Mouse (Mus musculus): Measurements from ENCODE around the gene 5830473C10Rik. TPM values are rescaled to one million over a fixed set of nuclear protein-coding genes. Genes with fewer than 3 reads are reported as not detected.
"Not testable (repeated sequence)": the region's sequence is repeated elsewhere in the genome, so short reads cannot be mapped to it uniquely, and the experiment has no call there.

The 5830473C10Rik gene
- polyA plus RNA-seq, 1 experiment from 2014 or later, result not detected

DNA sequence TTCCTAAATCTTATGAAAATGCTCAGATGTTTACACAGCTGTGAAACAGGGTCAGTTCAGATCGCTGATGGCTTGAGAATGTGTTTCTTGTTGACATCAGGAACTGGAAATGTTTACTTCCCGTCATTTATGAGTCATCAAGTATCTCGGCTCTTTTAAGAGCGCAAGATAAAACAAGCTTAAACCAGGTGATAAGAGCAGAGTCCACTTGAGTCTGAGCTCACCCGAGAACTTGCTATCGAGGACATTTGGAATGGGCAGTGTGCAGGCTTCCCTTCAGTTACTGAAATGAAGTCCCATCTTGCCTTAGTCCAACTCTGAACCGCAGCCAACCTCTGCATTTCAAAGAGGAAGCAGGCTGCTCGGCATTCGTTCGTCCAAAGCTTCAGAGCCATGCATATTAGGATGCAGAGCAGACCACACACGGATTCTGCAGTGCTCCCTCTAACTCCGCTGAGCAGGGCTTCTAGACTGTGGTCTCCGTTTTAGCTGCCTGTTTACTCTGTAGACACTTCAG is 42.6 kb downstream of the 5830473C10Rik start:
- no peaks in the 10 kb centered on the region for H3K9me3 ChIP-seq (ENCODE audit: control insufficient read depth, low read length)
- H3K4me1 ChIP-seq (ENCODE audit: control insufficient read depth, insufficient read depth, low read length), result no peaks in the 10 kb centered on the region
- no peaks in the 10 kb centered on the region for H3K27me3 ChIP-seq (ENCODE audit: control insufficient read depth, insufficient read depth, low read length)
- H3K27ac ChIP-seq (replicated peaks; ENCODE audit: low read depth, low read length), result no peak overlapping the region
- no peak overlapping the region for H3K4me2 ChIP-seq (ENCODE audit: low read length)
- ATAC-seq (ENCODE audit: low FRiP score, low TSS enrichment) (no peak), DNase-seq (peak; percentile 24)
- no peak overlapping the region for H3K9ac ChIP-seq (replicated peaks; ENCODE audit: low read length)
- no peaks in the 10 kb centered on the region for H3K36me3 ChIP-seq (ENCODE audit: control insufficient read depth, insufficient read depth, low read length)
- WGBS, result 70% methylated on average over 13 of the region's 13 CpGs
- no peak overlapping the region for H3K4me3 ChIP-seq (replicated peaks; ENCODE audit: low read depth, low read length)

DNA sequence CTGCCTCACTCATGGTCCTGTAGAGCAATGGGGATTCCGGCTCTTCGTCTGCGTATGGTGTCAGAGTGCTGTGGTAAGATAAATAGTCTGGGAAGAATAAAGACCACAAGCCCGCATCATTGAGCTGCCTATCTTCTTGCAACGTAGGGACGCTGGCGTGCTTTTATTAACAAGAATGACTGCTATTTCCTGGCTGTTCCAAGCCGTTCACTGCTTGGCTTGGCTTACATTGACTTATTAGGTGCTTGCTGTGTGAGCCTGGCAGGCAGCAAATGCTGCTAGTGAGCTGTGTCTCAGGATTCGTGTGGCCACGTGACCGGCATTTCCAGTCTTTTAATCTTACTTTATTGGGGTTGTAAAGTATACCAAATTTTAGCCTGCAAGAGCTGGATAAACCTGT is 48.0 kb downstream of the 5830473C10Rik start:
- no peak overlapping the region for H3K9ac ChIP-seq (replicated peaks; ENCODE audit: low read length)
- no peak overlapping the region for H3K27ac ChIP-seq (replicated peaks; ENCODE audit: low read depth, low read length)
- H3K4me1 ChIP-seq (ENCODE audit: control insufficient read depth, insufficient read depth, low read length), result no peaks in the 10 kb centered on the region
- no peak overlapping the region for H3K4me3 ChIP-seq (replicated peaks; ENCODE audit: low read depth, low read length)
- H3K9me3 ChIP-seq (ENCODE audit: control insufficient read depth, low read length), result no peaks in the 10 kb centered on the region
- DNase-seq (no peak), ATAC-seq (ENCODE audit: low FRiP score, low TSS enrichment) (no peak)
- H3K27me3 ChIP-seq (ENCODE audit: control insufficient read depth, insufficient read depth, low read length), result no peaks in the 10 kb centered on the region
- 86% methylated on average over 11 of the region's 11 CpGs for WGBS
- no peaks in the 10 kb centered on the region for H3K36me3 ChIP-seq (ENCODE audit: control insufficient read depth, insufficient read depth, low read length)
- no peak overlapping the region for H3K4me2 ChIP-seq (ENCODE audit: low read length)

DNA sequence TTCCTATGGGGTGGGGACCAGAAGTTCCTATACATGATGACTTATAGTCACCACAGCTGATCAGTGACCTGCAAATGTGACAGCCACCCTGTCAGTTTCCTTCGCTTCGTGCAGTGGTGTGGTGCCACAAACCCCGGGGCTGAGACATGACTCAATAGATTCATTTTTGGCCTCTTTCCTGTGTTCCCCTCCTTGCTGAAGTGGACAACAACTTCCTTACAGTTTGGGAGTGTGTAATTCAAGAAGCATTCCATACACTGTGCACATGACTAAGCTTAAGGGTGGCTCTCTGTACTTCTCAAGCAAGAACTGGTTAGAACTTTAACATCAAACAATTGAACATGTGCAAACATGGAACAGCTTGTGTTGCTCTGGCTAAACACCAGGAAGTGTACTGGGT is 50.5 kb downstream of the 5830473C10Rik start:
- Histone ChIP-seq H3K9me3 (ENCODE audit: control insufficient read depth, low read length) (no peaks in the 10 kb centered on the region), H3K27me3 (ENCODE audit: control insufficient read depth, insufficient read depth, low read length) (no peaks in the 10 kb centered on the region), H3K4me3 (replicated peaks; ENCODE audit: low read depth, low read length) (no peak overlapping the region), H3K27ac (replicated peaks; ENCODE audit: low read depth, low read length) (no peak overlapping the region), H3K4me1 (ENCODE audit: control insufficient read depth, insufficient read depth, low read length) (no peaks in the 10 kb centered on the region), H3K4me2 (ENCODE audit: low read length) (no peak overlapping the region), H3K9ac (replicated peaks; ENCODE audit: low read length) (no peak overlapping the region), H3K36me3 (ENCODE audit: control insufficient read depth, insufficient read depth, low read length) (no peaks in the 10 kb centered on the region)
- no peak for DNase-seq
- WGBS, result 93% methylated on average over 3 of the region's 3 CpGs
- ATAC-seq (ENCODE audit: low FRiP score, low TSS enrichment), result no peak

DNA sequence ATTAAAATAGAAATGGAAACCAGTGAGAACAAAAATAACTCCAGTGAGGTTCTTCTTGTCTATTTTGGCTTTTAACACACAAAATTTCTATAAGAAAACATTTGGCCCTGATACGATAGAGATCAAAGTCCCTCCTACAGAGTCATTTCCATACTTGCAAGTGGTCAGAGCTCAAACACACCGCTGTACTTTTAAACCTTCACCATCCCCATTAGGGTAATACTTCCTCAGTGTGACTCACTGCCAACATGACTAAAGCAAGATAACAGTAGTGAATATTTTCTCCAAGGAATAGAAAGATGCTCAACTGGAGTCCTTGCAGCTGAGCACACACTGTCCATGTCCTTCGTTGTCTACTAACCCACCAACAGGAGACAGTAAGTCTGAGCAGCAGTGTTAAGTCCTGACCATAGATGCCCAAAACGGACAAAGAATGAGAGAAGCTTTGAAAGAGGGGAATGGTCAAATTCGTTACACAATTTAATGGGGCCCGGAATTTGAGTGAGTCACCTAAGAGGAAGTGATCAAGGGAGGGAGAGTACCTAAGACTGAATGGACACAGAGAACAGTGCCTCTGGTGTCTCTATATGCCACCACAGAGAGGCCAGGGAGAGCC is 51.2 kb downstream of the 5830473C10Rik start:
- Histone ChIP-seq H3K9me3 (ENCODE audit: control insufficient read depth, low read length) (no peaks in the 10 kb centered on the region), H3K4me3 (replicated peaks; ENCODE audit: low read depth, low read length) (no peak overlapping the region), H3K27me3 (ENCODE audit: control insufficient read depth, insufficient read depth, low read length) (no peaks in the 10 kb centered on the region), H3K4me1 (ENCODE audit: control insufficient read depth, insufficient read depth, low read length) (no peaks in the 10 kb centered on the region), H3K36me3 (ENCODE audit: control insufficient read depth, insufficient read depth, low read length) (no peaks in the 10 kb centered on the region), H3K27ac (replicated peaks; ENCODE audit: low read depth, low read length) (no peak overlapping the region), H3K4me2 (ENCODE audit: low read length) (no peak overlapping the region), H3K9ac (replicated peaks; ENCODE audit: low read length) (no peak overlapping the region)
- ATAC-seq (ENCODE audit: low FRiP score, low TSS enrichment) (no peak), DNase-seq (no peak)
- WGBS, result 85% methylated on average over 6 of the region's 6 CpGs

DNA sequence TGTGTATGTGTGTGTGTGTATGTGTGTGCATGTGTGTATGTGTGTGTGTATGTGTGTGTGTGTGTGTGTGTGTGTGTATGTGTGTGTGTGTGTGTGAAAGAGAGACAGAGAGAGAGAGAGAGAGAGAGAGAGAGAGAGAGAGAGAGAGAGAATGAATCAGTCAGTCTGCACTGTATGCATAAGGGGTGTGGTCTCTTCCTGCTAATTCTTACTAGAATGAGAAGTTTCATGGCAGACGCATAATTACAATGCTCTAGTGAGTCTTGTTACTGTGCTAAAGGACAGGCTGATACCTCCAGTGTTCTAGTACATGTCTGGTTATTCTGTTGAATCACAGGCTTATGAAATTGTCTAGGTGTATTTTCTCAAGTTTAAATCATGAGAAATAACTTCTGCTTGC is 51.8 kb downstream of the 5830473C10Rik start:
- ATAC-seq (ENCODE audit: low FRiP score, low TSS enrichment), result not testable (repeated sequence)

DNA sequence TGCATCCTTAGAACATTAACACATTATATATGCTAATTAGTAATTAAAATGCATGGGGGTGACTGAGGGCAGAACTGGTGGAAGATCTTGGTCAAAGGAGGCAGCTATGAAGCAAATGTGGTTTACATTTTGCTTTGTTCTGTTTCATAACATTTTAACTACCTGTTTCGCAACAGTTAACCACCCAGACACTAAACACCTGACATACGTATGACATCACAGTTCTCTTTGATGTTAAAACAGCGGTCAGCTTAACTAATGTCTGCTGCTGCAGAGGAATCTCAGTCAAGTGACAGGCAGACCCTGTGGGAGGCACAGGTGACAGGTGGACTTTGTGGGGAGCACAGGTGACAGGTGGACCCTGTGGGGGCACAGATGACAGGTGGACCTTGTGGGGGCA is 57.0 kb downstream of the 5830473C10Rik start:
- Histone ChIP-seq H3K9me3 (ENCODE audit: control insufficient read depth, low read length) (no peaks in the 10 kb centered on the region), H3K4me1 (ENCODE audit: control insufficient read depth, insufficient read depth, low read length) (0 out of 2 replicates have a peak, but pooled peaks cover 2% of the 10 kb centered on the region), H3K4me2 (ENCODE audit: low read length) (no peak overlapping the region), H3K4me3 (replicated peaks; ENCODE audit: low read depth, low read length) (no peak overlapping the region), H3K9ac (replicated peaks; ENCODE audit: low read length) (no peak overlapping the region), H3K27me3 (ENCODE audit: control insufficient read depth, insufficient read depth, low read length) (no peaks in the 10 kb centered on the region), H3K36me3 (ENCODE audit: control insufficient read depth, insufficient read depth, low read length) (no peaks in the 10 kb centered on the region), H3K27ac (replicated peaks; ENCODE audit: low read depth, low read length) (no peak overlapping the region)
- WGBS, result 91% methylated on average over 3 of the region's 3 CpGs
- ATAC-seq (ENCODE audit: low FRiP score, low TSS enrichment), result no peak
- no peak for DNase-seq

More for the DNA sequence above, 51.8 kb downstream of the 5830473C10Rik start:
- H3K36me3 ChIP-seq (ENCODE audit: control insufficient read depth, insufficient read depth, low read length); H3K9me3 ChIP-seq (ENCODE audit: control insufficient read depth, low read length); H3K27me3 ChIP-seq (ENCODE audit: control insufficient read depth, insufficient read depth, low read length); DNase-seq; H3K4me3 ChIP-seq (replicated peaks; ENCODE audit: low read depth, low read length); H3K4me1 ChIP-seq (ENCODE audit: control insufficient read depth, insufficient read depth, low read length); H3K27ac ChIP-seq (replicated peaks; ENCODE audit: low read depth, low read length); H3K9ac ChIP-seq (replicated peaks; ENCODE audit: low read length); H3K4me2 ChIP-seq (ENCODE audit: low read length): not testable (repeated sequence)
- 89% methylated on average over 1 of the region's 1 CpGs for WGBS

DNA sequence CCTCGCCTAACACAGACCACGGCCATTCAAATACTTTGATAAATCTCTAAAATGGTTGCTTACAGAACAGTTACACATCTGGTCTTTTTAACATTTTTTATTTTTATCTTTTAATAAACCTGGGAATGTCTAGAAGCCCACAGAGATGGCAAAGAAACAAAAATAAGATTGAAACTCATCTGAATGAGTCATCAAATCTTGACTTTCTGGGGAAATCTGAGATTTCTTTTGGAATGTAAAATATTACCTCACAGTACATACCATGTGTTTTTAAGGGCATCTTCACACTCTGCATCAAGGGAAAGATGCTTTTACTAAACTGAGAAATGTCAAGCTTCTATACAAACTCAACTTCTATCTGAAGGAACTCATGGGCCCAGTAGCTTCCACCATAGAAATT is 60.4 kb downstream of the 5830473C10Rik start:
- ATAC-seq (ENCODE audit: low FRiP score, low TSS enrichment) (no peak), DNase-seq (no peak)
- H3K4me1 ChIP-seq (ENCODE audit: control insufficient read depth, insufficient read depth, low read length), result 0 out of 2 replicates have a peak, but pooled peaks cover 2% of the 10 kb centered on the region
- 95% methylated on average over 2 of the region's 2 CpGs for WGBS
- H3K36me3 ChIP-seq (ENCODE audit: control insufficient read depth, insufficient read depth, low read length), result no peaks in the 10 kb centered on the region
- H3K9ac ChIP-seq (replicated peaks; ENCODE audit: low read length), result no peak overlapping the region
- no peak overlapping the region for H3K4me2 ChIP-seq (ENCODE audit: low read length)
- H3K4me3 ChIP-seq (replicated peaks; ENCODE audit: low read depth, low read length), result no peak overlapping the region
- H3K27me3 ChIP-seq (ENCODE audit: control insufficient read depth, insufficient read depth, low read length), result no peaks in the 10 kb centered on the region
- H3K27ac ChIP-seq (replicated peaks; ENCODE audit: low read depth, low read length), result no peak overlapping the region
- H3K9me3 ChIP-seq (ENCODE audit: control insufficient read depth, low read length), result no peaks in the 10 kb centered on the region

DNA sequence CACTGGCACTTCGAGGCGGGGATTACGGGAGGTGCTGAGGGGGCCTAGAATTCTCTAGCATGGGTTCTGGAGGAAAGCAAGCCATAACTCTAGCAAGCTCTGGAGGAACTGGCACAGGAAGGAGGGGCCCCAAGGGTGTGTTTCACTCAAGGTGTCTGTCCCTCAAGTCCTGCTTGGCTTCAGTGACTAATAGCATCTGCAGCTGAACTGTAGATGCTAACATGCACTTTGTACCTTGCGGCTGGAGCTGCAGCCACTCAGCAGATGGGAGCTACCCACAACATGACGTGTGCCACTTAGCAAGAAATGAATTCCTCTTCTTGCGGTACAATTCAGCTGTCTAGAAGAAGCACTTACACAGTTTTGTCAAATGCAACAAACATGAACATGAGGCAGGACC is 60.8 kb downstream of the 5830473C10Rik start:
- Histone ChIP-seq H3K9ac (replicated peaks; ENCODE audit: low read length) (no peak overlapping the region), H3K36me3 (ENCODE audit: control insufficient read depth, insufficient read depth, low read length) (no peaks in the 10 kb centered on the region)

DNA sequence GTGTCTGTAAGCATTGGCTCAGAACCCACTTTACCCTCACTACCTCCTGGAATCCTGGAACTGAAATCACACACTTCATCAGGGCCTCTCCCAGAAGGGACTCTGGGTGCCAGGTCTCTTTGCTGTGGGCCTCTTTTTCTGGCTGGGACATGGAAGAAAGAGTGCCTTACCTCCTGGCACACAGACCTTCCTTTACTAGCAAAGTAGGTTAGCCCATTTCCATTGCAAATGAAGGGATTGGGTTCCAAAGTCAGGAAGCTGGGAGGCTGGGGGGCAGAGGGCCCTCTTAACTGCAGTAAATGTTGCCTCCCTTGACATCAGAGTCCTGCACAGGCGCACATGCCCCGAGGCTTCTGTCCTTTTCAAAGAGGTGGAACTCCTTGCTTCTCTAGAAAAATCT is 62.3 kb downstream of the 5830473C10Rik start:
- no peak overlapping the region for H3K4me3 ChIP-seq (replicated peaks; ENCODE audit: low read depth, low read length)

More for the DNA sequence above, 60.8 kb downstream of the 5830473C10Rik start:
- Histone ChIP-seq H3K27me3 (ENCODE audit: control insufficient read depth, insufficient read depth, low read length) (no peaks in the 10 kb centered on the region), H3K4me3 (replicated peaks; ENCODE audit: low read depth, low read length) (no peak overlapping the region), H3K9me3 (ENCODE audit: control insufficient read depth, low read length) (no peaks in the 10 kb centered on the region), H3K4me2 (ENCODE audit: low read length) (no peak overlapping the region), H3K27ac (replicated peaks; ENCODE audit: low read depth, low read length) (no peak overlapping the region), H3K4me1 (ENCODE audit: control insufficient read depth, insufficient read depth, low read length) (0 out of 2 replicates have a peak, but pooled peaks cover 2% of the 10 kb centered on the region)
- DNase-seq, result no peak
- 95% methylated on average over 6 of the region's 6 CpGs for WGBS
- ATAC-seq (ENCODE audit: low FRiP score, low TSS enrichment), result no peak

More for the DNA sequence above, 62.3 kb downstream of the 5830473C10Rik start:
- WGBS, result 74% methylated on average over 2 of the region's 2 CpGs
- Histone ChIP-seq H3K4me2 (ENCODE audit: low read length) (no peak overlapping the region), H3K9me3 (ENCODE audit: control insufficient read depth, low read length) (no peaks in the 10 kb centered on the region), H3K9ac (replicated peaks; ENCODE audit: low read length) (no peak overlapping the region), H3K4me1 (ENCODE audit: control insufficient read depth, insufficient read depth, low read length) (no peaks in the 10 kb centered on the region), H3K27ac (replicated peaks; ENCODE audit: low read depth, low read length) (no peak overlapping the region), H3K36me3 (ENCODE audit: control insufficient read depth, insufficient read depth, low read length) (no peaks in the 10 kb centered on the region), H3K27me3 (ENCODE audit: control insufficient read depth, insufficient read depth, low read length) (no peaks in the 10 kb centered on the region)
- DNase-seq (no peak), ATAC-seq (ENCODE audit: low FRiP score, low TSS enrichment) (no peak)

All from midbrain, embryonic 14.5 days (tissue).